Mouse (Mus musculus) ZHBTc4 (cell line): Measurements from ENCODE around the gene Cacna1d.

Experiments
- DNase-seq: peaks from one replicate; pipeline ENCODE4 v3.0.0-alpha.2; 2011; ENCODE audit warnings: low read depth, low spot score

Gene Cacna1d

GRCm38 (mm10) chr14:30097239-30097638 is 394.0 kb downstream of the Cacna1d start:
- DNase-seq: peak; percentile 49

- no peak for DNase-seq
These were observed 398.8 kb downstream of the Cacna1d start for GRCm38 (mm10) chr14:30092426-30092825.

DNA sequence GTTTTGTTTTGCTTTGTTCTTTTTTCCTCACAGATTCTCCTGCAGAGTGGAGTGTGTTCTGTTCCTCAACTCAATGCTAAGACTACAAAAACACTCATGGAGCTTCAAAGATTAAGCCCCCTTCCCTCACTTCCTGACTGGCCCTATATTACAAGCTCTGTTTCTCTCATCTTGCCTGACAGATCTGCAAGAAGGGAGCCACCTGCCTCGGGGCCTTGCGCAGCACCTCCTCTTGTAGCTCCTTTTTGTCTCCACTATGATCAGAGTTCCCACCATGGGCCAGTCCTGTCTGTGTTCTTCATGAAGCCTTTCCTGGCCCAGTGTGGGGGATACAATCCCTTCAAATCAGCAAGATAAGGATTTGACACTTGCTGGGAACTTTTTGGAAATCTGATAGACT is 399.2 kb downstream of the Cacna1d start:
- DNase-seq: no peak

DNA sequence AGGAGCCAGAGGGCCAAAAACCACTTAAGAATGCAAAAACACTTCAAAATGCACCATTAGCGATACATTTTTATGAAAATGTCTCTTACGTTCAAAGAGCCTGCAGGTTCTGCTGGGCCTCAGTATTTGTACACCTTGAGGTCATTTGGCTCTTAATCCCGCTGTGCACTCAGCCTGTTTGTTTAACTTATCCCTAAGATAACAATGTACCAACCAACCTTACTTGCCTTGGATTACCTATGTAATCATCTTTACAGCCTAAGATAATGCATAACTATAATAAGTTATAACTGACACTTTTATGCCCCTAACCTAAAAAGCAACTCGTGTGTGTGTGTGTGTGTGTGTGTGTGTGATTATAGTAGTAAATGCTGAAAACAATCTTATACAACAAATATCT is 411.5 kb downstream of the Cacna1d start:
- no peak for DNase-seq

DNA sequence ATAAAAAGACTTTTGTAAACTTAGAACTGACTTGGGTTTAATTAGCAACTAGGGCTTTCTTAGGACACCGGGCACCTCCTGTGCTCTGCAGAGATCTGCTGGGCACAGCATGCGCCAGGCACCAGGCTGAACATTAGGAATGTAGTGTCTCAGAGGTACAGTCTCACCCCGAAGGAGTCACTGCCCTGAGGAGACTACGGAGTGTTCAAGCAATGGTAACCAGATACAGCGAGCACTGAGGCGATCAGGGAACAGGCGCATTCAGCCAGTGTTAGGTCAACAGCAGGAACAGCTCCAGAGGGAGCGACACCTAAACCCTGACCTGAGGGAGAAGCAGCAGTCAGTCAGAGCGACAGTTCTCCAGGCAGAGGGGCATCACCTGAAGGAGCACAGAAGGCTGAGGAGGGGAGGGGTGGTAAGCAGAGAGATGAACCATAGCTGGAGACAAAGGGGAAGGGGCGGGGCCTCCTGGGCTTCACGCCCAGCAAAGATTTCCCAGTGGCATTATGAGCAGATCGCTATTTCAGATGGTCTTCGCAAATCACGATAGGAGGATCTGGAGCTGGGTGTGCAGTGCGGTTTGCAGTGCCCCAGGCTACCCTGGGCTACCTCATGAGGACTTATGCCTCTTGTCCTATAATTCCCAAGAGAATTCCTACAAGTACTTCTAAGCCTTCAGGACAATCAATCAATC is 413.0 kb downstream of the Cacna1d start:
- DNase-seq: peak; percentile 6

DNA sequence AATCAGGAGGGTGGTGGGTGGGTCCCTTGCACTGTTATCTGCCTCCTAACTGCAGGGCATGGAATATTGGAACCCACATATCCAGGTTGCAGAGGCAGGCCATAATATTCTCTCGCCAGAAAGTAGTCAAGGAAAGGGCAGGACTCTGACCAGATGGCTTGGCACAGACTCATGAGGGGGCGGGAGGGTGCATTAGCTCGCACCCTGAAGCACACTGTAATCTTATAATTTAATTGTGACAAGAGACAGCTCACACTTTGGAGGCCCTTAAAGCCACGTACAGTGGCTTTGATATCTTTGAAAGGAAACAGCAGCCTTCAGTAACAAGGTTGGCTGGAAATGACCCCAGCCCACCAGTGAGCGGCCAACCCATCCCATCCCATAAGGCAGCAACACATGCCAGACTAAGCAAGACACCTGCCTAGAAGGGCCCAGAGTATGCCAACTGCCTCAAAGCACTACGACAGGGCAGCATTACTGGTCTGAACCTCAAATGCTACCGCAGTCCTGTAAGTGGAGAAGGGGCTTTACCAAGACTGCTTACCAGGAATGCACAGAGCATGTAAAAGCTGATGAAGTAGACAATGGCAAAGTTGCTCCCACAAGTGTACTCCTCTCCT is 415.9 kb downstream of the Cacna1d start:
- DNase-seq: no peak

DNA sequence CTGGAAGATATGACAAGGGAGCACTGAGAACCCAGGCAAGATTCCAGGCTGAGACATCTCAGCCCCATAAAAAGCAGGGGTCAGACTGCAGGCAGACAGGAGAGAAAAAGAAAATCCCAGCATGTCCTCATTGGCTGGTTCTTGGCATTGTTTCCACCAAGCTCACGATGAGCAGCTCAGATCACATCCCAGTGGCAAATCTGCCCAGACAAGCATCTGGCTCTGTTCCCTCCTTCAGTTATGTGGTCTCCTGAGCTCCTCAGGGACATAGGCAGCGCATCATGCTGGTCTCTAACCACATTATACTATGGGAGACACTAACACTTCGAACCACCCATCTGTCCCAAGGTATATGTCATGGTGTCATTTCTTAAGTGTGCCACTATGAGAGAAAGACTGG is 422.7 kb downstream of the Cacna1d start:
- DNase-seq: no peak

DNA sequence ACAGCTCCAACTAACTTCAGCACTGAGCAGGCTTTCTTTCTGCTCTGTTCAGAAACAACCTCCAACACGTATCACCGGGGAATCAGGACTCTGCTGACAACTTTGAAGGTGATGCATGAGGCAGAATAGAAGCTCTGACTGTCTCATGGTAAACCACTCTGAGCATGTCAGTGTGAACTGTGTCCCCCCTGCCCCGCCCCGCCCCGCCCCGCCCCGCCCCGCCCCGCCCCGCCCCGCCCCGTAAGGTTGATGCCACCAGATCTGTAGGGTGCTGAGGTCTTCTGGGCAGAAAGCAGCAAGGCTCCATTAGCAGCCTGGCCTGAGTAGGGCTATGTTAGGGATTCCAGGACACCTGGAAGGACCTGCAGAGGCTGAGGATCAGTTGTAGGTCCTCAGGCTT is 424.5 kb downstream of the Cacna1d start:
- no peak for DNase-seq

DNA sequence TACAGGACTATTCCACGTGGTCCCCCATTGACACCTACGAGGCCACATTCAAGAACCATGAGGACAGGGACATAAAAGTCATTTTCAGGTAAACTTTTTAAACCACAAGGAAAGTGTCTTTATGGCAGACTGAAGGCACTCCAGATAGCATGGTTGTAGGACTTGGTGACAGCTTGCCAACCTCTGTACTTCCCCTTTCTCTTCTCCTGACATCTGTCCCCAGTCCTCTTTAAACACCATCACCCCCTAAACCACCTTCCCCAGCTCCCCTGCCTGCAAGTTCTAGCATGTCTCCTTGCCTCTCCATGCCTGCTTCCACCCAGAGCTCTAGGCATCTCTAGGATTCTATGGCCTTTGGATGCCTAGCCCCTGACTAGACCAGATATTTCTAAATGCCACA is 426.4 kb downstream of the Cacna1d start:
- no peak for DNase-seq

DNA sequence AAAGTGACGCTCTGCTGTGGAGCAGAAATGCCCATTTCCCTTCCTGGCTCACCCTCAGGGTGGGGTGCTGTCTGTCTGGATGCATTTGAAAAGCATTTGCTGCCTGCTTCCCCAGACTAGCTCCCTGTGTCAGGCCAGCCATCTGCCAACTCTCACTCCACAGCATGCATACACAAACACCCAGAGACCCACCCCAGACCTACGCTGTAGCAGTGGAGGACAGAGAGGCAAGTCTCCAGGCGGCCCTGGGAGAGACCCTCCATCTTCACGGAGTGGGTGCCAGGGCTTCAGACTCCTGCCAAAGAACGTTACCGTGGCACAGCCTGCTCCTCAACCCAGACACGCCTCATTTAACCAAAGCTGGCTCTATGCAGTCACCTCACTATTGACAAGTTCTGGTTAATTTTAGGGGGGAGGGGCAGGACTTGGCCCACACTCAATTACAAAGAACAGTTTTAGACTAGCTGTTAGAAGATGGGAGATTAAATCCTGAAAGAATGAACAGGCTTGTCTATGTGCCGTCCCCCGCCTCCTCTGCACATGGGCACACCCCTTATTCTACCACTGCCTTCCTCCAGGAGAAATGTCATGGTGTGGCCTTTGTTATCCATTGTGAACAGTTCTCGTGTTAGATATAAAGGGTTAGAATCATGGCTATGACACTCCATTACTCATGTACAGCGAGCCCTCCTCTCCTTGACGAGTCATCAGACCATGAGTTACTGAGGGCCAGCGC is 435.1 kb downstream of the Cacna1d start:
- DNase-seq: no peak

GRCm38 (mm10) chr14:30054922-30055321 is 436.3 kb downstream of the Cacna1d start:
- DNase-seq: no peak

- no peak for DNase-seq
These were observed 441.0 kb downstream of the Cacna1d start for GRCm38 (mm10) chr14:30050280-30050679.

GRCm38 (mm10) chr14:30048049-30048448 is 443.2 kb downstream of the Cacna1d start:
- peak; percentile 40 for DNase-seq

DNA sequence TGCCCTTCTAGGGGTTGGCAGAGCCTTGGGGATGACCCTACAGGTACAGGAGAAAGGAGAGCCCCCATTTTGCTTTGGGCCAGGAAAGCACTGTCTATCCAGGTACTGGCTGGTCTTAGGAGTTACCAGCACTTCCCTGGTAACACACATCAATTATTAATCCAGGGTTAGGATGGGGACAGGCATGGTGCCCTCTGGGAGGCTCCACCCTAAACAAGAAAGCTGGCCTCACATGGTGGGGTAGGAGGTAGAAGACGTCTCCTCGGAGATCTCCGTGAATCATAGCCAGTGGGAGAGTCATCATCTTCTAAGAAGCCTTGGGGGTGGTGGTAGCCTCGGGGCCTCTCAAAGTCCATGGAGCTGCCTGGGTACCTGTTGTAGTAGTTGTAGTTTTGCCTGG is 444.3 kb downstream of the Cacna1d start:
- no peak for DNase-seq

GRCm38 (mm10) chr14:30045704-30046220 is 445.5 kb downstream of the Cacna1d start:
- no peak for DNase-seq

DNA sequence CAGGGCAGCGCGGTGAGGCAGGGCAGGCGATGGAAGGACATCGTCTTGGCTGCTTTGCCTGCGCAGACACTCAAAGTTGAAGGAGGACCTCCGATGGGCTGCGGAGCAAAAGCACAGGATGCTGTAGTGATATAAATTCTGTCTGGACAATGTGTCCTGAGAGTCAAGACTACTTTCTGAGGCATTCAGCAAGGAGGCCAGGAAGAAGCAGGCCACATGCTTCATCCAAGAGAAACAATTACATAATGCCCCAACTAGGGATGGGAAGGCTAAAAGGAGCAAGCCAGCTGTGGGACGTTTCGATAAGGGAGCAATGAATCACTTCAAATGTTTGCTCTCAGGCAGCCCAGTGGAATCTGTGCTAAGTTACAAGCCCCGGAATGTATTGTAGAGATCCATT is 446.0 kb downstream of the Cacna1d start:
- DNase-seq: no peak

- no peak for DNase-seq
These were observed 447.8 kb downstream of the Cacna1d start for GRCm38 (mm10) chr14:30043356-30043940.

- DNase-seq: no peak
These were observed 449.4 kb downstream of the Cacna1d start for GRCm38 (mm10) chr14:30041836-30042235.

DNA sequence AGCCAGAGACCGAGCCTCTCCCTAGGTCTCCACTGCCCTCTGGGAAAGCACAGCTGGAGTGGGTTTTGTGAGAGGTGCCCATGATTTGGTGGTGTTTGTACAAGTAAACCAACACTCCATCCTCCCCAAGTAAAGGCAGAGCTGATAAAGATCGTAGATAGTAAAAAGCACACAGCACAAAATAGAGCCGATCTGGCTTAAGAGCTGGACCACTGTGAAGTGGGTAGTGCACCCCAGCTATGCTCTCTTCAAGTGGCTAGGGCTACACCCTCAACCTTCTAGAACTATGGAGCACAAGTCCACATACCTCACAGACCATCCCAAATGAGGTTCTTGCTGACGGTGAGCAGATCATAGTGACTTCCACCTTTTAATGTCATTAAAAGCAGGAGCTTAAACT is 451.8 kb downstream of the Cacna1d start:
- no peak for DNase-seq

GRCm38 (mm10) chr14:30038431-30038830 is 452.8 kb downstream of the Cacna1d start:
- no peak for DNase-seq

DNA sequence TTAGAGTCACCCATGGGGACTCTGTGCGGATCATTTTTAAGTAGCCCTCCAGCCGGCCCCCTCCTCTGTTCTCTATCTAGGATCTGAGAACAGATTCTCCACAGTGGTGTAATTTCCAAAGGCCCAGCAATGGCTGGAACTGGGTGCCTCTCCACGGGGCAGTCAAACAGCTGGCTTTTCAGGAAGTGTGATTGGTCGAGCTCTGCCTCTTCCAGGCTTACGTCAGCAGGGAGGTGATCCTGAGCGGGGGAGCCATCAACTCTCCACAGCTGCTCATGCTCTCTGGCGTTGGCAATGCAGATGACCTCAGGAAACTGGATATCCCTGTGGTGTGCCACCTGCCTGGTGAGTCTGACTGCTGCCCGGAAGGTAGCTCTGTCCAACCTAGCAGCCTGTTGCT is 457.9 kb downstream of the Cacna1d start:
- DNase-seq: no peak

- DNase-seq: peak; percentile 44
These were observed 463.9 kb downstream of the Cacna1d start for GRCm38 (mm10) chr14:30027378-30027777.
